In the genomic region with DNA sequence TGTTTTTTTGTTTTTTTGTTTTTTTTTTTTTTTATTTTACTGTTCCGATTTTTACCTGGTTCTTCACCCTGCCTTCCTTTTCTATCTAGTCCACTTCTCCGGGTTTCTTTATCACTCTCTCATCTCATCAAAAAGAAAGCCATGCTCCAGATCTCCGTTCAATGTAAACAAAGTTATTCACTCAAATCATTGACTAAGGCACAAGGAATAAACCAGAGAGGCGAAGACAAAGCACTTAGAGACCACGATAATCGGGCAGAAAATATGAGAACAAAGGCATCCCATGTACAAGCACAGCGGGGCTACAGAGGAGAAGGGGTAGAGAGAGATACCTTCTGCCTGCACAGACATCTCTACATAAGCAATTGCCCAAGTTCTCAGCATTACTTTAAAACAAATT, we compare ENCODE assay signal across 9 mouse cellular contexts.
A peak's percentile ranks its signal among the peaks of the same experiment; 100 is the strongest.
DNase-seq lines count a peak whose midpoint lies in the region; ATAC-seq and TF ChIP-seq lines count a peak whose summit lies in the region.
"Had no signal": no experiment of that assay in that cellular context is flagged by ENCODE, and none has a peak within 500 bp of the region (broad histone marks: within the 10 kb centered on the region; RNA-seq: fewer than 3 reads in every experiment).

No protein-coding gene starts in this region.

- WGBS in lung, adult 2 months = 23% methylated on average over 7 of the region's 7 CpGs
- WGBS in forebrain, embryonic 12.5 days = 12% methylated on average over 7 of the region's 7 CpGs
- 36% methylated on average over 7 of the region's 7 CpGs for WGBS in limb, embryonic 12.5 days
- WGBS in neural tube, embryonic 15.5 days = 12% methylated on average over 7 of the region's 7 CpGs

- no peak overlapping the region for H3K27ac ChIP-seq in forebrain, embryonic 12.5 days
- no peak overlapping the region for H3K27ac ChIP-seq in limb, embryonic 12.5 days
- peak overlapping the region; percentile 88 for H3K27ac ChIP-seq in neural tube, embryonic 15.5 days (replicated peaks)

- peak overlapping the region; percentile 87 for H3K4me3 ChIP-seq in lung, adult 2 months (replicated peaks; ENCODE audit: extremely low read depth, low read depth, low read length)
- H3K4me3 ChIP-seq in forebrain, embryonic 12.5 days (replicated peaks) = peak overlapping the region; percentile 62
- H3K4me3 ChIP-seq in limb, embryonic 12.5 days (replicated peaks) = peak overlapping the region; percentile 73
- H3K4me3 ChIP-seq in neural tube, embryonic 15.5 days (replicated peaks) = peak overlapping the region; percentile 68

- no peaks in the 10 kb centered on the region for H3K27me3 ChIP-seq in forebrain, embryonic 12.5 days
- H3K27me3 ChIP-seq in limb, embryonic 12.5 days = no peaks in the 10 kb centered on the region
- no peaks in the 10 kb centered on the region for H3K27me3 ChIP-seq in neural tube, embryonic 15.5 days (replicated peaks)
- H3K27me3 ChIP-seq: Patski had no signal

- peak overlapping the region; percentile 80 for H3K4me2 ChIP-seq in forebrain, embryonic 12.5 days
- H3K4me2 ChIP-seq in limb, embryonic 12.5 days = peak overlapping the region; percentile 78
- H3K4me2 ChIP-seq in neural tube, embryonic 15.5 days = peak overlapping the region; percentile 83

- TF ChIP-seq CTCF in lung, adult 2 months (IDR thresholded peaks at IDR 0.05; ENCODE audit: insufficient read depth, low read length) = no peak

- H3K9ac ChIP-seq in forebrain, embryonic 12.5 days = peak overlapping the region; percentile 83; the same call in 1 of the 2 replicates
- no peak overlapping the region for H3K9ac ChIP-seq in limb, embryonic 12.5 days (replicated peaks)
- peak overlapping the region; percentile 72 for H3K9ac ChIP-seq in neural tube, embryonic 15.5 days (replicated peaks)

- TF ChIP-seq POLR2A in lung, adult 2 months (IDR thresholded peaks at IDR 0.05; ENCODE audit: borderline replicate concordance, extremely low read depth, low read depth, low read length) = no peak

- H3K4me1 ChIP-seq in lung, adult 2 months (ENCODE audit: control insufficient read depth, insufficient read depth, low read length) = peaks cover 2% of the 10 kb centered on the region
- peaks cover 19% of the 10 kb centered on the region for H3K4me1 ChIP-seq in forebrain, embryonic 12.5 days
- H3K4me1 ChIP-seq in limb, embryonic 12.5 days (replicated peaks) = peaks cover 17% of the 10 kb centered on the region
- H3K4me1 ChIP-seq in neural tube, embryonic 15.5 days = peaks cover 14% of the 10 kb centered on the region

- no peak for DNase-seq in lung, adult 2 months
- DNase-seq in lung, postnatal 4 days = no peak
- no peak for DNase-seq in spleen, adult 18-20 months
- DNase-seq in gastrocnemius, postnatal 14 days = no peak
- no peak for DNase-seq in spleen, postnatal 14 days (ENCODE audit: low spot score in 2 of 2)

- H3K9me3 ChIP-seq in forebrain, embryonic 12.5 days = no peaks in the 10 kb centered on the region
- no peaks in the 10 kb centered on the region for H3K9me3 ChIP-seq in limb, embryonic 12.5 days
- no peaks in the 10 kb centered on the region for H3K9me3 ChIP-seq in neural tube, embryonic 15.5 days (replicated peaks)

- H3K36me3 ChIP-seq in forebrain, embryonic 12.5 days (replicated peaks) = no peaks in the 10 kb centered on the region
- H3K36me3 ChIP-seq in limb, embryonic 12.5 days = 0 out of 2 replicates have a peak, but pooled peaks cover 3% of the 10 kb centered on the region
- H3K36me3 ChIP-seq in neural tube, embryonic 15.5 days = no peaks in the 10 kb centered on the region

- intact Hi-C loops in gastrocnemius, postnatal 14 days (cut with DNase I; ENCODE audit: low total_unique reads) = no loop called here

- ATAC-seq in forebrain, embryonic 12.5 days (ENCODE audit: low FRiP score) = no peak
- ATAC-seq in limb, embryonic 12.5 days (ENCODE audit: insufficient number of reproducible peaks, insufficient read depth, low FRiP score, low TSS enrichment, low read depth) = no peak
- no peak for ATAC-seq in neural tube, embryonic 15.5 days (ENCODE audit: low FRiP score)
